Mouse (Mus musculus) embryonic facial prominence, embryonic 10.5 days (tissue): Measurements from ENCODE around the gene Zfp13. TPM values are rescaled to one million over a fixed set of nuclear protein-coding genes. Genes with fewer than 3 reads are reported as not detected.

Source experiments
- DNase-seq: peaks from one replicate; pipeline ENCODE4 v3.0.0-alpha.2; 2017; ENCODE audit warnings: low spot score
- H3K27ac ChIP-seq: fragments of 300-500 bp; sonication (generic); replicated peaks from 2 replicates; pipeline ENCODE4 v1.5.1; 2016; ENCODE audit warnings: mild to moderate bottlenecking
- H3K27me3 ChIP-seq: fragments of 300-500 bp; sonication (generic); replicated peaks from 2 replicates; pipeline ENCODE4 v1.6.1; 2016; ENCODE audit warnings: low read depth, mild to moderate bottlenecking; ENCODE audit not compliant: poor library complexity, severe bottlenecking
- H3K36me3 ChIP-seq: fragments of 300-500 bp; sonication (generic); replicated peaks from 2 replicates; pipeline ENCODE4 v1.6.1; 2016; ENCODE audit warnings: mild to moderate bottlenecking, moderate library complexity
- H3K4me1 ChIP-seq: fragments of 300-500 bp; sonication (generic); 2 replicates; pipeline ENCODE4 v1.6.1; 2016
- H3K4me3 ChIP-seq: fragments of 300-500 bp; sonication (generic); 2 replicates; pipeline ENCODE4 v1.5.1; 2016; ENCODE audit warnings: mild to moderate bottlenecking, moderate library complexity
- H3K9me3 ChIP-seq: fragments of 300-500 bp; sonication (generic); 2 replicates; pipeline ENCODE4 v1.6.1; 2016; ENCODE audit warnings: mild to moderate bottlenecking
- WGBS: fragments of 180-500 bp; shearing (Covaris S2); methylation state at CpG from one replicate; pipeline ENCODE4 v1.1.7; 2016; 5-methylcytosine and 5-hydroxymethylcytosine counted together
- polyA plus RNA-seq: library from polyadenylated mRNA; unstranded; fragments of >200 nt; fragmentation: Nextera tagmentation; extraction: Ambion mirVana; gene quantifications from 2 replicates; pipeline ENCODE4 v1.2.1, GENCODE M21; 2016

Zfp13 gene
- polyA plus RNA-seq, 1 experiment from 2014 or later: 24.4 TPM

GRCm38 (mm10) chr17:23554321-23554720, 45.0 kb downstream of the Zfp13 start:
- no peak for DNase-seq
- Histone ChIP-seq H3K27ac (no peak overlapping the region), H3K4me3 (no peak overlapping the region), H3K4me1 (peaks cover 15% of the 10 kb centered on the region), H3K27me3 (no peaks in the 10 kb centered on the region), H3K9me3 (no peaks in the 10 kb centered on the region), H3K36me3 (peaks cover 48% of the 10 kb centered on the region)

GRCm38 (mm10) chr17:23553634-23554120, 45.6 kb downstream of the Zfp13 start:
- Histone ChIP-seq H3K4me3 (no peak overlapping the region), H3K27ac (no peak overlapping the region), H3K9me3 (no peaks in the 10 kb centered on the region), H3K4me1 (peaks cover 16% of the 10 kb centered on the region), H3K36me3 (peaks cover 42% of the 10 kb centered on the region), H3K27me3 (no peaks in the 10 kb centered on the region)
- DNase-seq: no peak
- WGBS: 52% methylated on average over 1 of the region's 1 CpGs

- Histone ChIP-seq H3K27me3 (no peaks in the 10 kb centered on the region), H3K4me3 (no peak overlapping the region), H3K36me3 (peaks cover 36% of the 10 kb centered on the region), H3K4me1 (peaks cover 16% of the 10 kb centered on the region), H3K9me3 (no peaks in the 10 kb centered on the region), H3K27ac (no peak overlapping the region)
- DNase-seq: no peak
- 87% methylated on average over 8 of the region's 8 CpGs for WGBS
Observed at GRCm38 (mm10) chr17:23552896-23553633, 46.2 kb downstream of the Zfp13 start.

- WGBS: 60% methylated on average over 5 of the region's 5 CpGs
Observed at GRCm38 (mm10) chr17:23551963-23552362, 47.3 kb downstream of the Zfp13 start.

GRCm38 (mm10) chr17:23551416-23551815, 47.9 kb downstream of the Zfp13 start:
- peaks cover 19% of the 10 kb centered on the region for H3K36me3 ChIP-seq
- H3K27ac ChIP-seq: no peak overlapping the region
- no peak for DNase-seq
- no peaks in the 10 kb centered on the region for H3K9me3 ChIP-seq
- peak overlapping the region; percentile 73 for H3K4me3 ChIP-seq
- peaks cover 16% of the 10 kb centered on the region for H3K4me1 ChIP-seq
- no peaks in the 10 kb centered on the region for H3K27me3 ChIP-seq

More at GRCm38 (mm10) chr17:23551963-23552362, 47.3 kb downstream of the Zfp13 start:
- Histone ChIP-seq H3K36me3 (peaks cover 25% of the 10 kb centered on the region), H3K4me3 (no peak overlapping the region), H3K4me1 (peaks cover 16% of the 10 kb centered on the region), H3K27me3 (no peaks in the 10 kb centered on the region), H3K9me3 (no peaks in the 10 kb centered on the region), H3K27ac (no peak overlapping the region)
- DNase-seq: no peak

- H3K27ac ChIP-seq: peak overlapping the region; percentile 82
- peak overlapping the region; percentile 73 for H3K4me3 ChIP-seq
- no peaks in the 10 kb centered on the region for H3K9me3 ChIP-seq
- peaks cover 16% of the 10 kb centered on the region for H3K4me1 ChIP-seq
- H3K27me3 ChIP-seq: no peaks in the 10 kb centered on the region
- WGBS: under 1% methylated on average over 15 of the region's 15 CpGs
- peaks cover 13% of the 10 kb centered on the region for H3K36me3 ChIP-seq
- peak; percentile 58 for DNase-seq
Observed at GRCm38 (mm10) chr17:23550856-23551255, 48.4 kb downstream of the Zfp13 start.

- H3K4me1 ChIP-seq: peaks cover 16% of the 10 kb centered on the region
- whole genome bisulfite sequencing: 1% methylated on average over 22 of the region's 22 CpGs
- H3K36me3 ChIP-seq: peaks cover 8% of the 10 kb centered on the region
- H3K9me3 ChIP-seq: no peaks in the 10 kb centered on the region
- no peaks in the 10 kb centered on the region for H3K27me3 ChIP-seq
- H3K27ac ChIP-seq: peak overlapping the region; percentile 82
- H3K4me3 ChIP-seq: peak overlapping the region; percentile 73
- DNase-seq: peak; percentile 91
Observed at GRCm38 (mm10) chr17:23550188-23550791, 49.0 kb downstream of the Zfp13 start.

GRCm38 (mm10) chr17:23549441-23549840, 49.8 kb downstream of the Zfp13 start:
- no peak overlapping the region for H3K27ac ChIP-seq
- WGBS: 2% methylated on average over 9 of the region's 9 CpGs
- no peaks in the 10 kb centered on the region; the same call in 1 of the 2 replicates for H3K36me3 ChIP-seq
- DNase-seq: peak; percentile 31
- 0 out of 2 replicates have a peak, but pooled peaks cover 2% of the 10 kb centered on the region for H3K27me3 ChIP-seq
- H3K4me3 ChIP-seq: peak overlapping the region; percentile 73
- peaks cover 16% of the 10 kb centered on the region for H3K4me1 ChIP-seq
- no peaks in the 10 kb centered on the region for H3K9me3 ChIP-seq

GRCm38 (mm10) chr17:23548615-23549014, 50.7 kb downstream of the Zfp13 start:
- peak overlapping the region; percentile 73 for H3K4me3 ChIP-seq
- 0 out of 2 replicates have a peak, but pooled peaks cover 2% of the 10 kb centered on the region for H3K27me3 ChIP-seq
- H3K9me3 ChIP-seq: no peaks in the 10 kb centered on the region
- 1% methylated on average over 15 of the region's 15 CpGs for WGBS
- H3K27ac ChIP-seq: no peak overlapping the region
- peak; percentile 90 for DNase-seq
- peaks cover 17% of the 10 kb centered on the region for H3K4me1 ChIP-seq
- H3K36me3 ChIP-seq: no peaks in the 10 kb centered on the region

- 50% methylated on average over 11 of the region's 11 CpGs for WGBS
- peaks cover 25% of the 10 kb centered on the region for H3K4me1 ChIP-seq
- no peak overlapping the region for H3K27ac ChIP-seq
- H3K9me3 ChIP-seq: no peaks in the 10 kb centered on the region
- peak overlapping the region; percentile 80 for H3K4me3 ChIP-seq
- no peak for DNase-seq
- H3K27me3 ChIP-seq: 0 out of 2 replicates have a peak, but pooled peaks cover 2% of the 10 kb centered on the region
- H3K36me3 ChIP-seq: no peaks in the 10 kb centered on the region
Observed at GRCm38 (mm10) chr17:23547681-23548443, 51.4 kb downstream of the Zfp13 start.

GRCm38 (mm10) chr17:23546702-23547505, 52.4 kb downstream of the Zfp13 start:
- 1% methylated on average over 42 of the region's 42 CpGs for WGBS
- H3K27me3 ChIP-seq: peaks cover 6% of the 10 kb centered on the region; the same call in 1 of the 2 replicates
- peak overlapping the region; percentile 84 for H3K27ac ChIP-seq
- DNase-seq: peak; percentile 88
- H3K36me3 ChIP-seq: no peaks in the 10 kb centered on the region
- H3K4me3 ChIP-seq: peak overlapping the region; percentile 80
- H3K4me1 ChIP-seq: peaks cover 34% of the 10 kb centered on the region
- no peaks in the 10 kb centered on the region for H3K9me3 ChIP-seq

- H3K27ac ChIP-seq: peak overlapping the region; percentile 84
- peaks cover 32% of the 10 kb centered on the region for H3K4me1 ChIP-seq
- H3K4me3 ChIP-seq: peak overlapping the region; percentile 80
- peaks cover 12% of the 10 kb centered on the region; the same call in 1 of the 2 replicates for H3K27me3 ChIP-seq
- H3K9me3 ChIP-seq: no peaks in the 10 kb centered on the region
- WGBS: under 1% methylated on average over 20 of the region's 20 CpGs
- no peaks in the 10 kb centered on the region for H3K36me3 ChIP-seq
- DNase-seq: peak; percentile 89
Observed at GRCm38 (mm10) chr17:23546333-23546701, 53.0 kb downstream of the Zfp13 start.
